Mouse (Mus musculus): ENCODE data around the gene Cir1.

DNA sequence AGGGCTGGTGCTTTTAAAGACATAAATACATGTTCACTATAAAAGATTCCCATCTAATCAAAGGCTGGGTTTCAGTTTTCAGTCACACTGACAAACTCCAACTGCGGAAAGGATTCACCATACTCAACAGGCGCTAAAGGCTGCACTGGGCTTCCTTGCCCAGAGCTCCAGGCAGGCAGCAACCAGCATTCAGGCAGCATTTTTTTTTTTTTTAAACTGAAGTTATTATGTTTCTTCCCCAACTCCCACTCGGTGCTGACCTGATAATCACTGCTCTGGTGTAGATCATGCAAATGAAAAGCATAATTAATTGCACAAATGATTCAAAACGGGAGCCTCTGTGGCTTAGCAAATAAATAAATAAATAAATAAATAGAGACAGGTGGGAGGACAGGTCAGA is 44.7 kb downstream of the Cir1 start:
- TF ChIP-seq CTCF (IDR thresholded peaks at IDR 0.05; ENCODE audit: low read depth), result no peak
- TF ChIP-seq EP300 (optimal IDR thresholded peaks at IDR 0.05), result no peak
